Mouse (Mus musculus): ENCODE results near the gene Adh4.
"Not testable (repeated sequence)": the region's sequence is repeated elsewhere in the genome, so short reads cannot be mapped to it uniquely, and the experiment has no call there.

Adh4 gene

GRCm38 (mm10) chr3:138443465-138443771 is 28.2 kb downstream of the Adh4 start:
- DNase-seq (ENCODE audit: low read depth, low spot score), result no peak

- DNase-seq (ENCODE audit: low read depth, low spot score), result no peak
These were observed 33.0 kb downstream of the Adh4 start for GRCm38 (mm10) chr3:138448077-138448860.

- DNase-seq (ENCODE audit: low read depth, low spot score), result no peak
These were observed 36.9 kb downstream of the Adh4 start for GRCm38 (mm10) chr3:138452169-138452568.

GRCm38 (mm10) chr3:138454234-138454633 is 39.0 kb downstream of the Adh4 start:
- DNase-seq (ENCODE audit: low read depth, low spot score), result no peak

- DNase-seq (ENCODE audit: low read depth, low spot score), result no peak
These were observed 39.6 kb downstream of the Adh4 start for GRCm38 (mm10) chr3:138454711-138455435.

GRCm38 (mm10) chr3:138458441-138458840 is 43.2 kb downstream of the Adh4 start:
- no peak for DNase-seq (ENCODE audit: low read depth, low spot score)

GRCm38 (mm10) chr3:138460260-138460659 is 45.0 kb downstream of the Adh4 start:
- no peak for DNase-seq (ENCODE audit: low read depth, low spot score)

- no peak for DNase-seq (ENCODE audit: low read depth, low spot score)
These were observed 46.6 kb downstream of the Adh4 start for GRCm38 (mm10) chr3:138461832-138462231.

GRCm38 (mm10) chr3:138463137-138463536 is 47.9 kb downstream of the Adh4 start:
- peak; percentile 43 for DNase-seq (ENCODE audit: low read depth, low spot score)

- DNase-seq (ENCODE audit: low read depth, low spot score), result no peak
These were observed 48.5 kb downstream of the Adh4 start for GRCm38 (mm10) chr3:138463807-138464206.

GRCm38 (mm10) chr3:138464573-138465147 is 49.4 kb downstream of the Adh4 start:
- no peak for DNase-seq (ENCODE audit: low read depth, low spot score)

GRCm38 (mm10) chr3:138466656-138467055 is 51.4 kb downstream of the Adh4 start:
- DNase-seq (ENCODE audit: low read depth, low spot score), result not testable (repeated sequence)

GRCm38 (mm10) chr3:138471066-138471465 is 55.8 kb downstream of the Adh4 start:
- DNase-seq (ENCODE audit: low read depth, low spot score), result no peak

- no peak for DNase-seq (ENCODE audit: low read depth, low spot score)
These were observed 64.2 kb downstream of the Adh4 start for GRCm38 (mm10) chr3:138479489-138479888.
